Mouse (Mus musculus) midbrain, embryonic 16.5 days (tissue): Measurements from ENCODE around the gene Snx27. TPM values are rescaled to one million over a fixed set of nuclear protein-coding genes. Genes with fewer than 3 reads are reported as not detected.

Source experiments
- ATAC-seq: fragments of 200-750 bp; cut with Nextera tagmentation; 2 replicates; pipeline ENCODE4 v1.8.0; 2017; ENCODE audit warnings: moderate TSS enrichment
- H3K27ac ChIP-seq: fragments of 300-500 bp; sonication (generic); 2 replicates; pipeline ENCODE4 v1.5.1; 2014; ENCODE audit warnings: mild to moderate bottlenecking, low read length, mixed read lengths
- H3K27me3 ChIP-seq: fragments of 300-500 bp; sonication (generic); 2 replicates; pipeline ENCODE4 v1.6.1; 2014; ENCODE audit warnings: low read depth, low read length, mixed read lengths; ENCODE audit not compliant: control insufficient read depth, insufficient read depth
- H3K36me3 ChIP-seq: fragments of 300-500 bp; sonication (generic); 2 replicates; pipeline ENCODE4 v1.6.1; 2014; ENCODE audit warnings: mild to moderate bottlenecking, low read length, moderate library complexity, mixed read lengths; ENCODE audit not compliant: control insufficient read depth, insufficient read depth
- H3K4me1 ChIP-seq: fragments of 300-500 bp; sonication (generic); 2 replicates; pipeline ENCODE4 v1.6.1; 2014; ENCODE audit warnings: mild to moderate bottlenecking, low read length, mixed read lengths; ENCODE audit not compliant: control insufficient read depth, insufficient read depth
- H3K4me2 ChIP-seq: fragments of 300-500 bp; sonication (generic); 2 replicates; pipeline ENCODE4 v1.6.1; 2014; ENCODE audit warnings: mild to moderate bottlenecking, low read length, mixed read lengths
- H3K4me3 ChIP-seq: fragments of 300-500 bp; sonication (generic); 2 replicates; pipeline ENCODE4 v1.5.1; 2014; ENCODE audit warnings: low read depth, mild to moderate bottlenecking, low read length, moderate library complexity, mixed read lengths
- H3K9ac ChIP-seq: fragments of 300-500 bp; sonication (generic); 2 replicates; pipeline ENCODE4 v1.6.1; 2014; ENCODE audit warnings: low read depth, low read length, mixed read lengths
- H3K9me3 ChIP-seq: fragments of 300-500 bp; sonication (generic); replicated peaks from 2 replicates; pipeline ENCODE4 v1.6.1; 2014; ENCODE audit warnings: mild to moderate bottlenecking, low read length, mixed read lengths; ENCODE audit not compliant: control insufficient read depth, poor library complexity, severe bottlenecking
- WGBS: fragments of 180-500 bp; shearing (Covaris S2); extraction: QIAGEN DNeasy Blood & Tissue Kit; methylation state at CpG from one replicate; pipeline ENCODE4 v1.1.7; 2014; 5-methylcytosine and 5-hydroxymethylcytosine counted together
- polyA plus RNA-seq: library from polyadenylated mRNA; unstranded; fragments of >200 nt; fragmentation: Nextera tagmentation; extraction: Ambion mirVana; gene quantifications from 2 replicates; pipeline ENCODE4 v1.2.1, GENCODE M21; 2015

The Snx27 gene
- polyA plus RNA-seq, 1 experiment from 2014 or later = 91.3 TPM

- Histone ChIP-seq H3K36me3 (peaks cover 15% of the 10 kb centered on the region; the same call in 1 of the 2 replicates), H3K27ac (no peak overlapping the region), H3K4me2 (no peak overlapping the region), H3K4me3 (no peak overlapping the region), H3K4me1 (no peaks in the 10 kb centered on the region), H3K27me3 (no peaks in the 10 kb centered on the region), H3K9ac (no peak overlapping the region), H3K9me3 (no peaks in the 10 kb centered on the region)
- 81% methylated on average over 5 of the region's 5 CpGs for WGBS
- no peak for ATAC-seq
Observed at GRCm38 (mm10) chr3:94559931-94560429, 22.5 kb downstream of the Snx27 start.

DNA sequence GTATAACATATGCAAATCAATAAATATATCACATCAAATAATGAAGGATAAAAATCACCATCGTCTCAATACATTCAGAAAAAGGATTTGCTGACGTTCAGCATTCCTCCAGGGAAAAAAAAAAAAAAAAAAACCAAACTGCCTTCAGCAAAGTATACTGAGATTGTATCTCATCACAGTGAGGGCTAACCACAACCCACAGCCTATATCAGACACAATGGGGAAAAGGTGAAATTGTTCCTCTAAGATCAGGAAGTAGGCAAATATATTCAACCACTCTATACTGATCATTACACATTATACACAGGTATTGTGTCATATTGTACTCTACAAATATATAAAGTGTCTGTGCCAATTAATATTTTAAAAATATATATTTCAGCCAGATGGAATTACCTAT lies 33.5 kb downstream of the Snx27 start:
- WGBS = 73% methylated on average over 2 of the region's 2 CpGs
- Histone ChIP-seq H3K36me3 (no peaks in the 10 kb centered on the region), H3K4me3 (no peak overlapping the region), H3K4me2 (no peak overlapping the region), H3K27ac (no peak overlapping the region), H3K9ac (no peak overlapping the region), H3K9me3 (no peaks in the 10 kb centered on the region), H3K4me1 (no peaks in the 10 kb centered on the region), H3K27me3 (no peaks in the 10 kb centered on the region)
- ATAC-seq = no peak

DNA sequence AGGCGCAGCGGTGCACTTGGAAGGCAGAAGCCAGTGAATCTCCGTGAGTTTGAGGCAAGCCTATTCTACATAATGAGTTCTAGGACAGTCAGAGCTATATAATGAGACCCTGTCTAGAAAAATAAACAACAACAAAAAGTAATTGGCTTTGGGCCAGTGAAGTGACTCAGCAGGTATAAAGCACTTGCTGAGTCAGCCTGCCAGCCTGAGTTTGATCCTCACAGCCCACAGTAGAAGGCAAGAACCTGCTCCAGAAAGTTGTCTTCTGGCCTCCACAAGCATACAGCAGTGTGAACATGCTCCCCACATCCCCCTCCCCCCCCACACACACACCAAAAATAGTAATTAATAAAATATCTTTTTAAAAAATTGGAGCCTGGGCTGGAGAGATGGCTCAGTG lies 45.3 kb downstream of the Snx27 start:
- Histone ChIP-seq H3K27ac (no peak overlapping the region), H3K4me1 (no peaks in the 10 kb centered on the region), H3K27me3 (no peaks in the 10 kb centered on the region), H3K4me2 (no peak overlapping the region), H3K4me3 (no peak overlapping the region), H3K9me3 (no peaks in the 10 kb centered on the region), H3K9ac (no peak overlapping the region), H3K36me3 (no peaks in the 10 kb centered on the region)
- 92% methylated on average over 3 of the region's 3 CpGs for WGBS
- ATAC-seq = 0 out of 2 replicates have a peak, but pooled peaks have one; percentile 28

DNA sequence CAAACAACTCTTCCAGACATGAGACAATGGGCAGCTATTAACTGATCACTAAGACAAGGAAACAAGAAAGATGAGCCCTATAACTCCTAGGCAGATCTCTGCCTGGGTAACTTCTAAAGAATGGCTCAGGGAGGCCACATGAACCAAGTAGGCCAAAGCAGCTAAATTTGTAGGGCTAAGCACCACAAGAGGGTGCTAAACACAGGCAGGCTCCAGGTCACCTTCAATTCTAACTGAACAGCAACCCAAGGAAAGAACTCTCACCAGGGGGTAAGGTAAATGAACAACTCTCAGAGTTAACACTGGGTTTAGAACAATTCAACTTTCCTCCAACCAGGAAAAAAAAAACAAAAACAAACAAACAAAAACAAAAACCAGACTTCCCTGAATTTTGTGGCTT lies 48.5 kb downstream of the Snx27 start:
- ATAC-seq = no peak
- no peak overlapping the region for H3K27ac ChIP-seq
- no peak overlapping the region for H3K9ac ChIP-seq
- H3K4me3 ChIP-seq = no peak overlapping the region
- no peaks in the 10 kb centered on the region for H3K36me3 ChIP-seq
- H3K27me3 ChIP-seq = no peaks in the 10 kb centered on the region
- no peaks in the 10 kb centered on the region for H3K4me1 ChIP-seq
- no peaks in the 10 kb centered on the region for H3K9me3 ChIP-seq
- H3K4me2 ChIP-seq = no peak overlapping the region

GRCm38 (mm10) chr3:94526731-94527130 lies 55.8 kb downstream of the Snx27 start:
- Histone ChIP-seq H3K4me3 (no peak overlapping the region), H3K9me3 (no peaks in the 10 kb centered on the region), H3K36me3 (peaks cover 5% of the 10 kb centered on the region; the same call in 1 of the 2 replicates), H3K4me1 (no peaks in the 10 kb centered on the region), H3K4me2 (no peak overlapping the region), H3K9ac (no peak overlapping the region), H3K27me3 (no peaks in the 10 kb centered on the region), H3K27ac (no peak overlapping the region)
- no peak for ATAC-seq
- 75% methylated on average over 2 of the region's 2 CpGs for WGBS

DNA sequence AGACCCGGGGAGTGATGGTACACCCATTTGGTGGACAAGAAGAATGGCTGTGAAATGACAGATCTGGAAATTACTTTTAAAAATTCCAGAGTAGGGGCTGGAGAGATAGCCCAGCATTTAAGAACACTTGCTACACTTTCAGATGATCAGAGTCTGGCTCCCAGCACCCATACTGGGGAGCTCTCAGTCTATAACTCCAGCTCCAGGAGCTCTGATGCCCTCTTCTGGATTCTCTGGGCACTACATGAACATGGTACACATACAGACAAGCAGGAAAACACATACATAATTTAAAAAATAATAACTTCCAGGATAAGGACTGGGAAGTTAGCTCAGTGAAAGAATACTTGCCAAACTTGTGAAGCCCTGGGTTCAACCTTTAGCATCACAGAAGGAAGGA lies 75.9 kb downstream of the Snx27 start:
- WGBS = 95% methylated on average over 1 of the region's 1 CpGs
- no peak for ATAC-seq
- H3K27ac ChIP-seq = no peak overlapping the region
- no peaks in the 10 kb centered on the region for H3K4me1 ChIP-seq
- H3K4me3 ChIP-seq = no peak overlapping the region
- no peak overlapping the region for H3K4me2 ChIP-seq
- H3K9ac ChIP-seq = no peak overlapping the region
- no peaks in the 10 kb centered on the region for H3K9me3 ChIP-seq
- H3K27me3 ChIP-seq = no peaks in the 10 kb centered on the region
- H3K36me3 ChIP-seq = peaks cover 9% of the 10 kb centered on the region

DNA sequence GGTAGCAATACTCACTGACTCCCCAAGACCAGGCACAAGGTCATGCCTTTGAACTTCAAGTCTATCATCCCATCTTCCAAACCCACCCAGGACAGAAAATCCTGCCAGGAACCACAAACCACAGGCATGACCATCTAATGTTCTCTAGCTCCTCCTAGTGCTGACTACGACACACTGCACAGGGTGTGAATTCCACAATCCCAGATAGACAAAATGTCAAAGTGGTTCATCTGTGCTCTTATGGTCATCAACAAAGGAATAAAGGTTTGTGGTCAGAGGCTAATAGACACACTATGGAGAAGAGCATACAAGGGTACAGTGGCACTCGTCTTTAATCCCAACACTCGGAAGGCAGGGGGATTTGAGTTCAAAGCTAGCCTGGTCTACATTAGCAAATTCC lies 80.3 kb downstream of the Snx27 start:
- ATAC-seq = peak; percentile 40; the same call in 1 of the 2 replicates
- H3K27me3 ChIP-seq = no peaks in the 10 kb centered on the region
- WGBS = 70% methylated on average over 3 of the region's 3 CpGs

GRCm38 (mm10) chr3:94497162-94497561 lies 85.4 kb downstream of the Snx27 start:
- Histone ChIP-seq H3K4me1 (no peaks in the 10 kb centered on the region), H3K4me3 (no peak overlapping the region), H3K36me3 (peaks cover 3% of the 10 kb centered on the region; the same call in 1 of the 2 replicates), H3K9me3 (no peaks in the 10 kb centered on the region), H3K4me2 (no peak overlapping the region), H3K27ac (no peak overlapping the region), H3K27me3 (no peaks in the 10 kb centered on the region), H3K9ac (no peak overlapping the region)
- 81% methylated on average over 4 of the region's 4 CpGs for WGBS
- no peak for ATAC-seq

More for the DNA sequence above, 80.3 kb downstream of the Snx27 start:
- H3K4me3 ChIP-seq = no peak overlapping the region
- H3K9me3 ChIP-seq = no peaks in the 10 kb centered on the region
- no peak overlapping the region for H3K4me2 ChIP-seq
- no peak overlapping the region for H3K9ac ChIP-seq
- peaks cover 6% of the 10 kb centered on the region; the same call in 1 of the 2 replicates for H3K36me3 ChIP-seq
- no peak overlapping the region for H3K27ac ChIP-seq
- no peaks in the 10 kb centered on the region for H3K4me1 ChIP-seq

DNA sequence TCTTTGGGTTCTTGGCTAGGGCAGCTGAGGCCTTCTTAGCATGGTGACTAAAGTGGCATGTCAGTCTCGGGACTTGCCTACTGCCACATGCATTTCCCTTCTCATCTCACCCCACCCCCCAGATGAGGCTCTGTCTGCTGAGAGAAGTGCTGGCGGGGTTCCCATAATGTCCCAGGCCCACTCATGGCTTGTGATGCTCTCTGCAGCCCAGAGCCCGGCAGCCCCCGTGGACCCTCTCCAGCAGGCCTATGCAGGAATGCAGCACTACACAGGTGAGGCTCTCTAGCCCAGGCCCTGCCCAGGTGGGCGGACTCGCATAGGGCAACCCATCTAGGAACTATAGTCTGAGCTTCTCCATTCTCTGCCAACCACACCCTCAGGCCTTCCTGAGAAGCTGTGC lies 94.9 kb downstream of the Snx27 start:
- Histone ChIP-seq H3K4me3 (no peak overlapping the region), H3K27ac (peak overlapping the region; percentile 25; the same call in 1 of the 2 replicates), H3K4me1 (peaks cover 41% of the 10 kb centered on the region), H3K36me3 (peaks cover 29% of the 10 kb centered on the region), H3K9ac (no peak overlapping the region), H3K27me3 (no peaks in the 10 kb centered on the region), H3K9me3 (no peaks in the 10 kb centered on the region), H3K4me2 (no peak overlapping the region)
- no peak for ATAC-seq
- WGBS = 77% methylated on average over 6 of the region's 6 CpGs
